In the genomic region with DNA sequence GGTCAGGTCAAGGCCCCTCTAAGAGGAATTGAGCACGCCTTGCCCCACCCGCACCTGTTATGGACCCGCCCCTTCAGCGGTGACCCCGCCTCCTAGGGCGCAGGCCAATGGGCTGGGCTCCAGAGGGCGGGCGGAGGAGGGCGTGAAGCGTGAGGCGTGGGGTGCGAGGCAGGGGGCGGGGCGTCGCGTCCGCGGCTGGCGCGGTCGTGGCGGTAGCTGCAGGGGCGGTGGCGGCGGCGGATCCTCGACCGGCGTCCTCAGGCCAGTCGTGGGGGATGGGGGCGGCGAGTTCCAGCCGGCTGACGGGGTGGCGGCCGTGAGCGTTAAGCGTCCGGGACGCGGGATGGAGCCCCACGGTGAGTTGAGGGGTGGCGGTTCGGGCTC, we compare ENCODE assay signal across 8 mouse cellular contexts. TPM values are rescaled to one million over a fixed set of nuclear protein-coding genes. Genes with fewer than 3 reads are reported as not detected.
DNase-seq lines count a peak whose midpoint lies in the region; ATAC-seq and TF ChIP-seq lines count a peak whose summit lies in the region.

No protein-coding gene starts in this region.

- H3K9ac ChIP-seq in heart, embryonic 11.5 days (ENCODE audit: low read depth, low read length), result peak overlapping the region; percentile 93
- peak overlapping the region; percentile 65 for H3K9ac ChIP-seq in kidney, embryonic 15.5 days
- H3K9ac ChIP-seq in limb, embryonic 15.5 days, result peak overlapping the region; percentile 56
- peak overlapping the region; percentile 66 for H3K9ac ChIP-seq in midbrain, embryonic 16.5 days (ENCODE audit: low read depth, low read length)

- peak overlapping the region; percentile 91 for H3K4me3 ChIP-seq in embryonic fibroblast, embryonic 13.5 days (ENCODE audit: insufficient read depth, low read length)
- peak overlapping the region; percentile 86 for H3K4me3 ChIP-seq in heart, embryonic 11.5 days (ENCODE audit: low read depth, low read length)
- H3K4me3 ChIP-seq in kidney, embryonic 15.5 days (replicated peaks), result peak overlapping the region; percentile 71
- H3K4me3 ChIP-seq in limb, embryonic 15.5 days, result peak overlapping the region; percentile 77
- H3K4me3 ChIP-seq in midbrain, embryonic 16.5 days (ENCODE audit: low read depth, low read length), result peak overlapping the region; percentile 68

- H3K4me2 ChIP-seq in heart, embryonic 11.5 days, result peak overlapping the region; percentile 79
- peak overlapping the region; percentile 86 for H3K4me2 ChIP-seq in kidney, embryonic 15.5 days
- peak overlapping the region; percentile 80 for H3K4me2 ChIP-seq in limb, embryonic 15.5 days
- peak overlapping the region; percentile 81 for H3K4me2 ChIP-seq in midbrain, embryonic 16.5 days (ENCODE audit: low read length)

- TF ChIP-seq CTCF in embryonic fibroblast, embryonic 13.5 days (IDR thresholded peaks at IDR 0.05; ENCODE audit: borderline replicate concordance, insufficient read depth, low read length), result no peak

- H3K9me3 ChIP-seq in heart, embryonic 11.5 days (replicated peaks; ENCODE audit: control insufficient read depth, low read length), result no peaks in the 10 kb centered on the region
- H3K9me3 ChIP-seq in kidney, embryonic 15.5 days (replicated peaks), result no peaks in the 10 kb centered on the region
- no peaks in the 10 kb centered on the region for H3K9me3 ChIP-seq in limb, embryonic 15.5 days
- H3K9me3 ChIP-seq in midbrain, embryonic 16.5 days (replicated peaks; ENCODE audit: control insufficient read depth, low read length, poor library complexity, severe bottlenecking), result no peaks in the 10 kb centered on the region; the same call in 1 of the 2 replicates

- peak; percentile 24 for DNase-seq in c-Kit-negative CD71-positive TER-119-positive erythroid progenitor cells, embryonic 14.5 days (ENCODE audit: low read depth, low spot score)
- peak; percentile 29 to 79 for DNase-seq in spleen, postnatal 10 days (ENCODE audit: low spot score in 2 of 2)
- DNase-seq in MN1 (ENCODE audit: low spot score), result no peak

- TF ChIP-seq POLR2A in embryonic fibroblast, embryonic 13.5 days (IDR thresholded peaks at IDR 0.05; ENCODE audit: low read depth, low read length), result peak; percentile 70

- H3K27ac ChIP-seq in embryonic fibroblast, embryonic 13.5 days (ENCODE audit: insufficient read depth, low read length), result no peak overlapping the region
- H3K27ac ChIP-seq in heart, embryonic 11.5 days (ENCODE audit: low read depth, low read length), result peak overlapping the region; percentile 77
- H3K27ac ChIP-seq in kidney, embryonic 15.5 days, result peak overlapping the region; percentile 79
- H3K27ac ChIP-seq in limb, embryonic 15.5 days, result peak overlapping the region; percentile 50
- H3K27ac ChIP-seq in midbrain, embryonic 16.5 days (ENCODE audit: low read length), result peak overlapping the region; percentile 42; the same call in 1 of the 2 replicates

- peak; percentile 97 for ATAC-seq in heart, embryonic 11.5 days (replicated peaks; ENCODE audit: insufficient number of reproducible peaks, low FRiP score, low TSS enrichment)
- peak; percentile 97 for ATAC-seq in kidney, embryonic 15.5 days (replicated peaks; ENCODE audit: low FRiP score)
- peak; percentile 91 for ATAC-seq in limb, embryonic 15.5 days (ENCODE audit: insufficient number of reproducible peaks, low FRiP score, low TSS enrichment, low read depth)
- peak; percentile 93 for ATAC-seq in midbrain, embryonic 16.5 days

- H3K36me3 ChIP-seq in heart, embryonic 11.5 days (ENCODE audit: control insufficient read depth, insufficient read depth, low read length), result peaks cover 6% of the 10 kb centered on the region; the same call in 1 of the 2 replicates
- no peaks in the 10 kb centered on the region for H3K36me3 ChIP-seq in kidney, embryonic 15.5 days
- H3K36me3 ChIP-seq in limb, embryonic 15.5 days, result no peaks in the 10 kb centered on the region
- H3K36me3 ChIP-seq in midbrain, embryonic 16.5 days (ENCODE audit: control insufficient read depth, insufficient read depth, low read length), result no peaks in the 10 kb centered on the region

- WGBS in heart, embryonic 11.5 days (ENCODE audit: insufficient replicate concordance), result 1% methylated on average over 18 of the region's 44 CpGs
- under 1% methylated on average over 42 of the region's 44 CpGs for WGBS in kidney, embryonic 15.5 days
- 1% methylated on average over 27 of the region's 44 CpGs for WGBS in limb, embryonic 15.5 days
- under 1% methylated on average over 39 of the region's 44 CpGs for WGBS in midbrain, embryonic 16.5 days

- H3K4me1 ChIP-seq in embryonic fibroblast, embryonic 13.5 days (ENCODE audit: control insufficient read depth, insufficient read depth, low read length), result no peaks in the 10 kb centered on the region
- H3K4me1 ChIP-seq in heart, embryonic 11.5 days (ENCODE audit: control insufficient read depth, insufficient read depth, low read length), result no peaks in the 10 kb centered on the region; the same call in 1 of the 2 replicates
- H3K4me1 ChIP-seq in kidney, embryonic 15.5 days, result peaks cover 9% of the 10 kb centered on the region; the same call in 1 of the 2 replicates
- 0 out of 2 replicates have a peak, but pooled peaks cover 4% of the 10 kb centered on the region for H3K4me1 ChIP-seq in limb, embryonic 15.5 days
- peaks cover 3% of the 10 kb centered on the region; the same call in 1 of the 2 replicates for H3K4me1 ChIP-seq in midbrain, embryonic 16.5 days (ENCODE audit: control insufficient read depth, insufficient read depth, low read length)

- H3K27me3 ChIP-seq in heart, embryonic 11.5 days (ENCODE audit: control insufficient read depth, insufficient read depth, low read length), result no peaks in the 10 kb centered on the region
- no peaks in the 10 kb centered on the region for H3K27me3 ChIP-seq in kidney, embryonic 15.5 days
- no peaks in the 10 kb centered on the region for H3K27me3 ChIP-seq in limb, embryonic 15.5 days
- H3K27me3 ChIP-seq in midbrain, embryonic 16.5 days (ENCODE audit: control insufficient read depth, insufficient read depth, low read depth, low read length), result peaks cover 12% of the 10 kb centered on the region

RNA-seq across cellular contexts. Expression of gene Arhgap29, which starts 0.7 kb away (rescaled TPM):
- 144 and 147 TPM in 2 replicates for polyA plus RNA-seq in embryonic fibroblast, embryonic 13.5 days (2011; ENCODE audit: insufficient read length, low read depth, missing spikeins)
- 69.1 and 79.9 TPM in 2 replicates for polyA plus RNA-seq in heart, embryonic 11.5 days (2014; fragmentation: Nextera tagmentation; extraction: Ambion mirVana)
- polyA plus RNA-seq in kidney, embryonic 15.5 days (2015; fragmentation: Nextera tagmentation; extraction: Ambion mirVana), result 43.3 and 47.9 TPM in 2 replicates
- polyA plus RNA-seq in limb, embryonic 15.5 days (2015; fragmentation: Nextera tagmentation; extraction: Ambion mirVana), result 40.8 and 46.8 TPM in 2 replicates
- 16.4 and 16.7 TPM in 2 replicates for polyA plus RNA-seq in midbrain, embryonic 16.5 days (2015; fragmentation: Nextera tagmentation; extraction: Ambion mirVana)
